Mouse (Mus musculus) olfactory bulb, adult 2 months (tissue): ENCODE results near the gene Il9r. TPM values are rescaled to one million over a fixed set of nuclear protein-coding genes. Genes with fewer than 3 reads are reported as not detected.

ENCODE experiments used
- H3K27ac ChIP-seq: fragments of 200-500 bp; 2 replicates; pipeline ENCODE4 v1.5.1; 2012; ENCODE audit warnings: low read depth, low read length; ENCODE audit not compliant: insufficient read depth
- H3K4me1 ChIP-seq: fragments of 200-500 bp; 2 replicates; pipeline ENCODE4 v1.6.1; 2012; ENCODE audit warnings: low read length; ENCODE audit not compliant: control insufficient read depth, insufficient read depth
- H3K4me3 ChIP-seq: fragments of 200-500 bp; 2 replicates; pipeline ENCODE4 v1.5.1; 2012; ENCODE audit warnings: mild to moderate bottlenecking, low read depth, low read length, moderate library complexity; ENCODE audit not compliant: insufficient read depth
- CTCF ChIP-seq: fragments of 200-500 bp; IDR thresholded peaks from 2 replicates; pipeline ENCODE4 v1.5.1; 2012; ENCODE audit warnings: low read depth, mild to moderate bottlenecking, low read length, moderate library complexity; ENCODE audit not compliant: insufficient read depth
- POLR2A ChIP-seq: fragments of 200-500 bp; IDR thresholded peaks from 2 replicates; pipeline ENCODE4 v1.6.1; 2012; ENCODE audit warnings: mild to moderate bottlenecking, low read depth, low read length, moderate library complexity; ENCODE audit not compliant: insufficient read depth
- WGBS: fragments of 180-500 bp; shearing (Covaris S2); methylation state at CpG from one replicate; pipeline ENCODE4 v1.1.7; 2018; 5-methylcytosine and 5-hydroxymethylcytosine counted together
- polyA plus RNA-seq: library from polyadenylated mRNA; stranded (reverse); fragments of >200 nt; gene quantifications from 2 replicates; pipeline ENCODE4 v1.2.4, GENCODE M21; 2012; ENCODE audit warnings: low replicate concordance; ENCODE audit not compliant: missing spikeins, insufficient read depth, insufficient read length

Il9r gene
- polyA plus RNA-seq, 1 experiment: not detected

- peaks cover 43% of the 10 kb centered on the region for H3K4me1 ChIP-seq
- no peak overlapping the region for H3K4me3 ChIP-seq
- peak; percentile 73; the same call in 1 of the 2 replicates for TF ChIP-seq CTCF
- TF ChIP-seq POLR2A: no peak
- WGBS: 13% methylated on average over 5 of the region's 5 CpGs
- H3K27ac ChIP-seq: 0 out of 2 replicates have a peak overlapping the region, but pooled peaks have one; percentile 9
These were observed 38.2 kb upstream of the Il9r start for GRCm38 (mm10) chr11:32238093-32238860.

- no peak overlapping the region for H3K4me3 ChIP-seq
- 84% methylated on average over 3 of the region's 3 CpGs for WGBS
- peaks cover 40% of the 10 kb centered on the region for H3K4me1 ChIP-seq
- 0 out of 2 replicates have a peak overlapping the region, but pooled peaks have one; percentile 9 for H3K27ac ChIP-seq
- no peak for TF ChIP-seq POLR2A
- no peak for TF ChIP-seq CTCF
These were observed 37.3 kb upstream of the Il9r start for GRCm38 (mm10) chr11:32237411-32237795.

GRCm38 (mm10) chr11:32236712-32237410 is 36.8 kb upstream of the Il9r start:
- peaks cover 40% of the 10 kb centered on the region for H3K4me1 ChIP-seq
- peak; percentile 49; the same call in 1 of the 2 replicates for TF ChIP-seq CTCF
- no peak for TF ChIP-seq POLR2A
- 0 out of 2 replicates have a peak overlapping the region, but pooled peaks have one; percentile 49 for H3K27ac ChIP-seq
- WGBS: 47% methylated on average over 9 of the region's 9 CpGs
- H3K4me3 ChIP-seq: no peak overlapping the region

- TF ChIP-seq POLR2A (no peak), CTCF (no peak)
- Histone ChIP-seq H3K4me1 (peaks cover 44% of the 10 kb centered on the region), H3K4me3 (no peak overlapping the region), H3K27ac (peak overlapping the region; percentile 49)
- WGBS: 35% methylated on average over 2 of the region's 2 CpGs
These were observed 36.1 kb upstream of the Il9r start for GRCm38 (mm10) chr11:32236132-32236531.

GRCm38 (mm10) chr11:32235646-32236045 is 35.6 kb upstream of the Il9r start:
- Histone ChIP-seq H3K4me1 (peaks cover 44% of the 10 kb centered on the region), H3K27ac (no peak overlapping the region; the same call in 1 of the 2 replicates), H3K4me3 (no peak overlapping the region)
- 12% methylated on average over 3 of the region's 3 CpGs for WGBS
- no peak for TF ChIP-seq POLR2A
- TF ChIP-seq CTCF: no peak

GRCm38 (mm10) chr11:32234816-32235485 is 34.9 kb upstream of the Il9r start:
- TF ChIP-seq POLR2A (no peak), CTCF (no peak)
- Histone ChIP-seq H3K4me1 (peaks cover 44% of the 10 kb centered on the region), H3K27ac (no peak overlapping the region), H3K4me3 (no peak overlapping the region)
- 72% methylated on average over 6 of the region's 6 CpGs for WGBS

GRCm38 (mm10) chr11:32233895-32234294 is 33.8 kb upstream of the Il9r start:
- Histone ChIP-seq H3K4me1 (peaks cover 44% of the 10 kb centered on the region), H3K27ac (no peak overlapping the region), H3K4me3 (no peak overlapping the region)
- TF ChIP-seq POLR2A (no peak), CTCF (no peak)
- 73% methylated on average over 3 of the region's 3 CpGs for WGBS

- no peak overlapping the region for H3K27ac ChIP-seq
- H3K4me1 ChIP-seq: peaks cover 34% of the 10 kb centered on the region
- 83% methylated on average over 10 of the region's 10 CpGs for WGBS
- no peak overlapping the region for H3K4me3 ChIP-seq
- TF ChIP-seq CTCF (no peak), POLR2A (no peak)
These were observed 32.8 kb upstream of the Il9r start for GRCm38 (mm10) chr11:32232848-32233247.
